Mouse (Mus musculus): ENCODE measurements around the gene Akr1b10. TPM values are rescaled to one million over a fixed set of nuclear protein-coding genes. Genes with fewer than 3 reads are reported as not detected.

The Akr1b10 gene
- 67.6 and 71.7 TPM in 2 replicates for total RNA-seq (2014; fragmentation: Nextera tagmentation)
- total RNA-seq (2017): 43.4 and 48.3 TPM in 2 replicates
- polyA plus RNA-seq (2012): 1.2 and 2.7 TPM in 2 replicates

GRCm38 (mm10) chr6:34384110-34384661, at the start of gene Akr1b10:
Akr1b10 (plus strand) TSS chr6:34384218.
- Histone ChIP-seq H3K36me3 (replicated peaks) (peaks cover 25% of the 10 kb centered on the region), H3K9me3 (replicated peaks) (no peaks in the 10 kb centered on the region), H3K4me1 (ENCODE audit: insufficient read depth, low read depth, low read length) (peaks cover 25% of the 10 kb centered on the region), H3K27me3 (ENCODE audit: insufficient read depth, low read length) (no peaks in the 10 kb centered on the region), H3K4me3 (ENCODE audit: low read depth, low read length) (peak within 1 kb of the TSS; percentile 75)
- peak; percentile 81 for DNase-seq (ENCODE audit: low spot score)
- peak; percentile 97 for ATAC-seq (ENCODE audit: extremely low read depth, insufficient number of reproducible peaks, low FRiP score, poor library complexity, severe bottlenecking)
- no peak for TF ChIP-seq POLR2AphosphoS5 (IDR thresholded peaks at IDR 0.05; ENCODE audit: insufficient replicate concordance, low read depth, low read length)
- no peak for TF ChIP-seq GATA2 (IDR thresholded peaks at IDR 0.05; ENCODE audit: borderline replicate concordance, low read depth, low read length)

GRCm38 (mm10) chr6:34334673-34335072, 49.3 kb upstream of the Akr1b10 start:
- Histone ChIP-seq H3K9me3 (replicated peaks) (no peaks in the 10 kb centered on the region), H3K4me1 (ENCODE audit: insufficient read depth, low read depth, low read length) (no peaks in the 10 kb centered on the region), H3K27me3 (ENCODE audit: insufficient read depth, low read length) (peaks cover 4% of the 10 kb centered on the region; the same call in 1 of the 2 replicates), H3K36me3 (replicated peaks) (no peaks in the 10 kb centered on the region), H3K4me3 (ENCODE audit: low read depth, low read length) (no peak overlapping the region)
- no peak for TF ChIP-seq CTCF (IDR thresholded peaks at IDR 0.05; ENCODE audit: low read depth, low read length)
- no peak for TF ChIP-seq POLR2AphosphoS5 (IDR thresholded peaks at IDR 0.05; ENCODE audit: insufficient replicate concordance, low read depth, low read length)
- no peak for ATAC-seq (ENCODE audit: extremely low read depth, insufficient number of reproducible peaks, low FRiP score, poor library complexity, severe bottlenecking)
- no peak for DNase-seq (ENCODE audit: low spot score)

GRCm38 (mm10) chr6:34337799-34338198, 46.2 kb upstream of the Akr1b10 start:
- ATAC-seq (ENCODE audit: extremely low read depth, insufficient number of reproducible peaks, low FRiP score, poor library complexity, severe bottlenecking): no peak
- no peak for TF ChIP-seq GATA2 (IDR thresholded peaks at IDR 0.05; ENCODE audit: borderline replicate concordance, low read depth, low read length)
- DNase-seq (ENCODE audit: low spot score): no peak
- Histone ChIP-seq H3K36me3 (replicated peaks) (no peaks in the 10 kb centered on the region), H3K27me3 (ENCODE audit: insufficient read depth, low read length) (peaks cover 2% of the 10 kb centered on the region; the same call in 1 of the 2 replicates), H3K9me3 (replicated peaks) (no peaks in the 10 kb centered on the region), H3K4me3 (ENCODE audit: low read depth, low read length) (no peak overlapping the region), H3K4me1 (ENCODE audit: insufficient read depth, low read depth, low read length) (no peaks in the 10 kb centered on the region)

- DNase-seq (ENCODE audit: low spot score) (no peak), ATAC-seq (ENCODE audit: extremely low read depth, insufficient number of reproducible peaks, low FRiP score, poor library complexity, severe bottlenecking) (no peak)
- H3K36me3 ChIP-seq (replicated peaks): no peaks in the 10 kb centered on the region
- TF ChIP-seq GATA2 (IDR thresholded peaks at IDR 0.05; ENCODE audit: borderline replicate concordance, low read depth, low read length) (no peak), GATA1 (IDR thresholded peaks at IDR 0.05; ENCODE audit: borderline replicate concordance, low read length) (no peak), POLR2AphosphoS5 (IDR thresholded peaks at IDR 0.05; ENCODE audit: insufficient replicate concordance, low read depth, low read length) (no peak), TAL1 (conservative IDR thresholded peaks at IDR 0.05; ENCODE audit: low read depth, low read length) (no peak), CTCF (IDR thresholded peaks at IDR 0.05; ENCODE audit: low read depth, low read length) (no peak)
- no peak overlapping the region for H3K4me3 ChIP-seq (ENCODE audit: low read depth, low read length)
- H3K27me3 ChIP-seq (ENCODE audit: insufficient read depth, low read length): peaks cover 11% of the 10 kb centered on the region
- H3K4me1 ChIP-seq (ENCODE audit: insufficient read depth, low read depth, low read length): no peaks in the 10 kb centered on the region; the same call in 1 of the 2 replicates
- no peaks in the 10 kb centered on the region for H3K9me3 ChIP-seq (replicated peaks)
These were observed 42.0 kb upstream of the Akr1b10 start for GRCm38 (mm10) chr6:34341991-34342390.

GRCm38 (mm10) chr6:34342476-34342875, 41.5 kb upstream of the Akr1b10 start:
- Histone ChIP-seq H3K27me3 (ENCODE audit: insufficient read depth, low read length) (peaks cover 11% of the 10 kb centered on the region), H3K4me3 (ENCODE audit: low read depth, low read length) (no peak overlapping the region), H3K36me3 (replicated peaks) (no peaks in the 10 kb centered on the region), H3K9me3 (replicated peaks) (no peaks in the 10 kb centered on the region), H3K4me1 (ENCODE audit: insufficient read depth, low read depth, low read length) (no peaks in the 10 kb centered on the region; the same call in 1 of the 2 replicates)
- no peak for TF ChIP-seq GATA2 (IDR thresholded peaks at IDR 0.05; ENCODE audit: borderline replicate concordance, low read depth, low read length)
- TF ChIP-seq CTCF (IDR thresholded peaks at IDR 0.05; ENCODE audit: low read depth, low read length): no peak
- TF ChIP-seq TAL1 (conservative IDR thresholded peaks at IDR 0.05; ENCODE audit: low read depth, low read length): no peak
- no peak for ATAC-seq (ENCODE audit: extremely low read depth, insufficient number of reproducible peaks, low FRiP score, poor library complexity, severe bottlenecking)
- DNase-seq (ENCODE audit: low spot score): no peak

- Histone ChIP-seq H3K27me3 (ENCODE audit: insufficient read depth, low read length) (peaks cover 11% of the 10 kb centered on the region), H3K36me3 (replicated peaks) (no peaks in the 10 kb centered on the region), H3K4me1 (ENCODE audit: insufficient read depth, low read depth, low read length) (no peaks in the 10 kb centered on the region; the same call in 1 of the 2 replicates), H3K9me3 (replicated peaks) (no peaks in the 10 kb centered on the region), H3K4me3 (ENCODE audit: low read depth, low read length) (no peak overlapping the region)
- TF ChIP-seq GATA2 (IDR thresholded peaks at IDR 0.05; ENCODE audit: borderline replicate concordance, low read depth, low read length) (no peak), TAL1 (conservative IDR thresholded peaks at IDR 0.05; ENCODE audit: low read depth, low read length) (no peak), POLR2AphosphoS5 (IDR thresholded peaks at IDR 0.05; ENCODE audit: insufficient replicate concordance, low read depth, low read length) (no peak), CTCF (IDR thresholded peaks at IDR 0.05; ENCODE audit: low read depth, low read length) (no peak), GATA1 (IDR thresholded peaks at IDR 0.05; ENCODE audit: borderline replicate concordance, low read length) (no peak)
- ATAC-seq (ENCODE audit: extremely low read depth, insufficient number of reproducible peaks, low FRiP score, poor library complexity, severe bottlenecking) (no peak), DNase-seq (ENCODE audit: low spot score) (no peak)
These were observed 40.6 kb upstream of the Akr1b10 start for GRCm38 (mm10) chr6:34343426-34343825.
